Mouse (Mus musculus): ENCODE measurements around the gene Rnf38.

DNA sequence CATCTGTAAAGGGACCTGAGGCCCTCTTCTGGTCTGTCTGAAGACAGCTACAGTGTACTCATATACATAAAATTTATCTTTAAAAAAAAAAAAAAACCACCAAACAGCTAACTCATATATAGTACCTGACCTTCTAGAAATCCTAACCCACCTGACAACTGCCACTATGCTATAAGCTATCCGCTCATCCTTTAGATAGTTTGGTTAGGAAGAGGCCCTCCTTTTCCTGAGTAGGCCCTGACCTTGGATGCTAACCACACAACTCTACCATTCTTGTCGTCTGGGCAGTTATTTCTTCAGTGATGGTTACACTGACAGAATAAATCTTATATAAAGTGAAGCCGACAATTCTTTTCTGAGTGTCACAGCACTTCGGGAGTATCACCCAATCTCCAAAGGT, 80.7 kb downstream of the Rnf38 start:
- TF ChIP-seq CTCF (IDR thresholded peaks at IDR 0.05; ENCODE audit: low read depth): no peak
- TF ChIP-seq EP300 (IDR thresholded peaks at IDR 0.05; ENCODE audit: low read depth): no peak

Data from liver, postnatal 0 days (tissue).